Mouse (Mus musculus) brown adipose tissue, adult 24 weeks (tissue): ENCODE measurements at regions not wholly inside any gene's neighbourhood (a gene's known extent, or its start where the extent isn't known, plus 50 kb on each side); places are given as distances from the start of the nearest gene placed in this dataset.

ENCODE experiments used
- H3K27ac ChIP-seq: fragments of 200-500 bp; replicated peaks from 2 replicates; pipeline ENCODE4 v1.5.1; 2012; ENCODE audit warnings: low read depth, mild to moderate bottlenecking, low read length
- H3K4me1 ChIP-seq: fragments of 200-500 bp; 2 replicates; pipeline ENCODE4 v1.6.1; 2012; ENCODE audit warnings: low read length, mixed read lengths; ENCODE audit not compliant: control insufficient read depth, insufficient read depth, insufficient read length
- H3K4me3 ChIP-seq: fragments of 200-500 bp; 2 replicates; pipeline ENCODE4 v1.5.1; 2012; ENCODE audit warnings: low read depth, mild to moderate bottlenecking, low read length, moderate library complexity; ENCODE audit not compliant: insufficient read depth

DNA sequence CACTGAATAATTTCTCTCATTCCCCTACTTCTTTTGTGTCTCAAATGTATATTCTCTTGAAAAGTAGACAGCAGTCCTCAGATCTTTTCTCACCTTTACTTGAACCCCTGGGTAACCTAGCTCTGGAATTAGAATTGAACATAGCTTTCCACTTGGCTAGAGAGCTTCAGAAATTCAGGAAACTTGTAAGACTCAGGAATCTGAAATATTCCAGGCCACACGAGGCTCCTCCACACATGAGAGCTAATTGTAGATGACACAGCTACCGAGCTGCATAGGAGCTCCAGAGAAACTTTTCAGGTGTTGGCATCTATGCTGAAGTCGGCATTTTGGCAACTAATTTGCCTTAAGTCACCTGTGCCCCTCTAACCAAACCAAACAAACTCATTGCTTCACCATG lies 417.7 kb upstream of the Adgrl4 start:
- Histone ChIP-seq H3K27ac (no peak overlapping the region), H3K4me3 (no peak overlapping the region)

DNA sequence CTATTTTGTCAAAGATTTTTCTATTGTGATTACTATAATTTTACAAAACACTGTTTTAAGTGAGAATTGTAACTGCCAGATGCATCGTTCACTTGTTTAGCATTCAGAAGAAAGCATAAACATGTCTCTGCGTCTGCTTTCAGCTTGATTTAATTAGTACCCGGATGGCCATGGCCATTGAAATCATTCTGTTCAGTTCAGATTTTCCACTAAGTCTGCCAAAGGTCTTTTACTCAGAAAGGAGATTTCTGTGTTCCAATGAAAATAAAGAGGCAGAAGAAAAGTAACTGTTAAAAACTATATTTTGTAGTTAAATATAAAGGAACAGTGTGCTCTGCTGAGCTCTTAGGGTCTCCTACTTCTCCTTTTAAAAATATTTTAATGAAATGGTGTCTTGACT lies 380.2 kb upstream of the Adgrl4 start:
- no peak overlapping the region for H3K4me3 ChIP-seq
- no peak overlapping the region for H3K27ac ChIP-seq
- no peaks in the 10 kb centered on the region for H3K4me1 ChIP-seq

More for the DNA sequence above, 417.7 kb upstream of the Adgrl4 start:
- no peaks in the 10 kb centered on the region for H3K4me1 ChIP-seq

DNA sequence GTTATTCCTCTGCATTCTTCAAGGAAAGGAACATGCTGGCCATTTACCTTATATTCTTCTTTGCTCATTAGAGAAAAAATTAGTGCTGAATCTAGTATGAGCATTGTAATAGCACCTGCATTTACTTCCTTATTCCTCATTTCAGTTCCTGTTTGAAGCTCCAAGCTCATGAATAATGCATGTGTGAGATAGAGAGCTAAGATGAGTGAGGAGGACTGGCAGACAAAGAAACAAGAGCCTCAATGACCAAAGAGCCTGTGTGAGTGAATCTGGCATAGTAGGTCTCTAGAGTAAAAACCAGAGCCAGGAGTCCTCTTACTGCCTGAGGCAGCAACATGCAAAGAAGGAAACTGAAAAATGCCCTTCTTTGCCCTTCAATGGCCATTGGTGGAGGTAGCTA lies 365.4 kb upstream of the Adgrl4 start:
- Histone ChIP-seq H3K4me3 (no peak overlapping the region), H3K4me1 (no peaks in the 10 kb centered on the region), H3K27ac (no peak overlapping the region)

DNA sequence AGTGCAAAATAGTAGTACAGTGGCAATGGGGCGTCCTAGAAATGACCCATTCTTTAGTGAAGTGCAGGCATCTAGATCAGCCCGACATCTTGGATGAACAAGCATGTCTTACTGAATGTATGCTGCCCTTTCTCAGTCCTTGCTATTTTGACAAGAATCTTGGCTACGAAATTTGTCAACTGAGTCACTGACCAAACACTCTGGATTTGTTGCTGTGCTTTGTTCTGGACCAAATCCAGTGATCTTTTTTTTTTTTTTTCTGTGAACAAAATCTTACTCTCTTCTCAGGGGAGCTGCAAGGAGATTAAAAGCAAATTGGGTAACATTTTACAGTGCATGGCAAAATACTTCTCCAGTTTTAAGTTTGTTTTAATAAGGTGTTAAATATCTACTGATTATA lies 320.9 kb upstream of the Adgrl4 start:
- Histone ChIP-seq H3K4me3 (no peak overlapping the region), H3K4me1 (no peaks in the 10 kb centered on the region), H3K27ac (no peak overlapping the region)

DNA sequence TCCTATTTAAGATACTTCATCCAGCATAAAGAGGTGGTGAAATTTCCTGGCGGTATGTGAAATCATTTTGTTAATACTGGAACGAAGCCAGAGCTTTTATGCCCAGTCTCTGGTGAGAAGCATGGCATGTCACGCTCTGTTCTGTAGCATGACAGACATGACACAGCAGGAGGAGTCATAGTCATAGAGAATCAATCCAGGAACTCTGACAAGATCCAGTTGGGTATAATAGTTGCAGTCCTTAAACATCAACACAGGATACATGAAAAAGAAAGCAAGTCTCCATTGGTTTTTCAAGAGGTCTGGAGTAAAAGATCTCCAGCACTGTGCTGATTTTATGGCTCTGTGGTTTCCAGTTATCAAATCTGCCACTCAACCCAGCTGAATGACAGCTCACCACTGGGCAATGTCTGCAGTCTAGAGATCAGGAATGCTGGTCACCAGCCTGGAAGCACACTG lies 320.1 kb upstream of the Adgrl4 start:
- H3K4me3 ChIP-seq, result no peak overlapping the region
- H3K27ac ChIP-seq, result no peak overlapping the region
- no peaks in the 10 kb centered on the region for H3K4me1 ChIP-seq

DNA sequence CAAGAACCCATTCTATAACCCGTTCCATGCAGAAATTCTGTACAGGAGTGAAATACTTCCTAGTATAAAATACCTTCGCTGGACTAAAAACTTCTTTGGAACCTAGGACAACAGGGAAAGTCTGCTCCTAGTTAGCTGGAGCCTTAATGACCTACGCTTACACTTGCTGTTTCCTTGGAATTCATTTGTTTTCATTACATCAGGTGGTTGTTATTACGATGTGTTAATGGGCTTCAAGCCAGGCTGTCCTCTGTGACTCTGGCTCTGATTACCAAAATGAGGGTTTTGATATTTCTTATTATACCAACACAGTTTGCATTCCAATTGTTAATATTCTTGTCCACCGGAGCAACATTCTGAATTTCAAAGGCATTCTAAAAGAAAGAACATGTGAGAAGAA lies 313.6 kb upstream of the Adgrl4 start:
- no peak overlapping the region for H3K27ac ChIP-seq
- H3K4me1 ChIP-seq, result no peaks in the 10 kb centered on the region
- no peak overlapping the region for H3K4me3 ChIP-seq

DNA sequence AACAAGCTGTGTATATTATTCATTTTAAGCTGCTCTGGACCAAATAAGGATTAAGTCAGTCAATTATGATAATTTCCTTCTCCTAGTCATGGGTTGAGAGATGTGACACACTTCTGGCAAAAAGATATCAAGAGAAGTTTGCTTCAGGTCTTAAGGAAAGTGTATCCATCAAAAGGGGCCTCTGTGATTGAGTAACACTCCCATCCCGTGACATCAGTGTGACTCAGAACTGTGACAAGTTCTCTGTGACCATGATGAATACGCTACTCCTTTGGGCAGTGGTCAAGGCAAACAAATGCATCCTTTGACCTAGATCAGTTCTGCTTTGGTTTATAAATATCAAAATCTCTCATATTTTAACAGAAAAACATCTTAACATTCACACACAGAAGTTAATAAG lies 290.8 kb upstream of the Adgrl4 start:
- no peak overlapping the region for H3K27ac ChIP-seq
- no peak overlapping the region for H3K4me3 ChIP-seq
- H3K4me1 ChIP-seq, result no peaks in the 10 kb centered on the region

DNA sequence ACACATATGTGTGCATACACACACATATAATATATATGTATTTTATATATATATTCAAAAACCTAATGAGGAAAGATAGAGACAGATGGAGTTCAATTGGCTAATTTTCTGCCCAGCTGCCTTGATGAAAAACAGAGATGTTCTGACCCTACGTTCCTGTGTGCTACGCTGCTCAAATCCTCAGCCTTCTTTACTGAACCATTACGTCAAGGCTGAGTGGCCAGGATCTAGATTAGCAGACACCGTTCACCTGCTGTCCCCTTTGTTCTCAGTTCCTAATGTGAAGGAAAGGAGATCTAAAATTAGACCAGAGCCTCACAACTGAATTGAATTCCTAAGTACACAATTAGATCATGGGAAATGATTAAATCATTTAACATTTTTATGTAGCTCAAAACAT lies 284.3 kb upstream of the Adgrl4 start:
- Histone ChIP-seq H3K27ac (no peak overlapping the region), H3K4me3 (no peak overlapping the region), H3K4me1 (no peaks in the 10 kb centered on the region)

DNA sequence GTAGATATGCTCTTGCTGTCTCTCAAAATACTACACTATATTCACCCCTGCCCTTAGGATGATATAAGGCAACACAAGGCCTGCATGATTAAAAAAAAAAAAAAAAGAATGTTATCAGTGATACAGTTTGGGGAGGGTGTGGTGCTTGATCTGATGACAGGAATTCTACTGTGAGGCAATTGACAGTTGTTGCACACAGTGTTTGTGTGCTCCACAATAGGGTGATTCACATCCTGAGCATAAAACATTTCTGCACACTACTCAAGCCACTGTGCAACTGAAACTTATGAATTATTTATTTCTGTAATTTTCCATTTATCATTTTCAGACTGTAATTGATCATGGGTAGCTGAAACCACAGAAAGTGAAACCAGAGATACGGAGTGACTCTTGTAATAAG lies 277.2 kb upstream of the Adgrl4 start:
- H3K4me1 ChIP-seq, result 0 out of 2 replicates have a peak, but pooled peaks cover 2% of the 10 kb centered on the region
- H3K27ac ChIP-seq, result no peak overlapping the region
- no peak overlapping the region for H3K4me3 ChIP-seq

DNA sequence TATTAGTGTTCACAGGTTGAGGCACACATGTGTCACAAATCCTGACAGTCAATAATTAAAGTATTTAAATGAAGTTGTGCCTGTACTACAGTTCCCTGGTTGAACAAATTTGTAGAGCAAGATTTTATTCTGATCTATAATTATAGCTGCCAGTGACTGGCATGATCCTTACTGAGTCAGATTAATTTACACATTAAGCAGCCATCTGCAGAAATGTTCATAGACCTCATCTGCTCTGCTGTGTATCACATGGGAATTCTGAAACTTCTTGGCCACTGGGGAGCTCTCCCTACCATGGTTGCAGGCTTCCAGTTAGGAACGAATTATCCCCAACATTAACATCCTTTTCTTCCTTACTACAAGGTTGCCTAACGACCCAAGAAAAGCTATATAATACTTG lies 255.6 kb upstream of the Adgrl4 start:
- no peak overlapping the region for H3K4me3 ChIP-seq
- no peak overlapping the region for H3K27ac ChIP-seq
- no peaks in the 10 kb centered on the region for H3K4me1 ChIP-seq

DNA sequence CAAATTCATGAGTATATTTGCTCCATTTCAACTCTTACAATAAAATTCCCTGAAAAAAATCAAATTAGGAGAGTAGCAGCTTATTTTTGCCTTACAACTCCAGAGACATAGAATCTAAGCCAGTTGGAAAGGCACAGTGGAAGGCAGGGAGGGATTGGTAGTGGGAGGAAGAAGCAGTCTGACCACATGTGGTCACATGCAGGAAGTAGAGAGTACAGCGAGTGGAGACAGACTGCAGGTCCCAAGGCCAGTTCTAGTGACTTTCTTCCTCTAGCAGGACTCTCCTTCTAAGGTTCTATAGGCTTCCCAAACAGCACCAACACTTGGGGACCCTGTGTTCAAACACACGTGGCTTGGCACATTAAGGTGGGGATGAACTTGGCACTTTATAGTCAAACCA lies 245.6 kb upstream of the Adgrl4 start:
- no peaks in the 10 kb centered on the region for H3K4me1 ChIP-seq
- H3K4me3 ChIP-seq, result no peak overlapping the region
- no peak overlapping the region for H3K27ac ChIP-seq

DNA sequence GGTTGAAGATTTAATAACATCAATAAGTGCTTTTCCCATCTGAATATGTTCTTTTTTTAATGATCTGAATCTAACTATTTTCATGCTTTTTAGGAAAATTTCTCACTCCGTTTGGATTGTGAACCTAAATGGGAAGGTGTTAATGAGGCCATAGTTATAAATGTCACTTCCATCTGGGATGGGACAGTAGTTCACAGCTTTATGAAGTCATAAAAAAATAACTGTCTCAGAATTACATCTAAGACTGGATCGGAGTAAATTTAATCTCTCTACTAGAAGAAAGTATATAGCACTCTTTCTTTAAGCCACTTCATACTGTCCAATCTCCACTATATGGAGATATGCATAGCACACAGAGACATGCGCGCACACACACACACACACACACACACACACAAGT lies 226.7 kb upstream of the Adgrl4 start:
- H3K4me1 ChIP-seq, result no peaks in the 10 kb centered on the region
- H3K4me3 ChIP-seq, result no peak overlapping the region
- H3K27ac ChIP-seq, result no peak overlapping the region

DNA sequence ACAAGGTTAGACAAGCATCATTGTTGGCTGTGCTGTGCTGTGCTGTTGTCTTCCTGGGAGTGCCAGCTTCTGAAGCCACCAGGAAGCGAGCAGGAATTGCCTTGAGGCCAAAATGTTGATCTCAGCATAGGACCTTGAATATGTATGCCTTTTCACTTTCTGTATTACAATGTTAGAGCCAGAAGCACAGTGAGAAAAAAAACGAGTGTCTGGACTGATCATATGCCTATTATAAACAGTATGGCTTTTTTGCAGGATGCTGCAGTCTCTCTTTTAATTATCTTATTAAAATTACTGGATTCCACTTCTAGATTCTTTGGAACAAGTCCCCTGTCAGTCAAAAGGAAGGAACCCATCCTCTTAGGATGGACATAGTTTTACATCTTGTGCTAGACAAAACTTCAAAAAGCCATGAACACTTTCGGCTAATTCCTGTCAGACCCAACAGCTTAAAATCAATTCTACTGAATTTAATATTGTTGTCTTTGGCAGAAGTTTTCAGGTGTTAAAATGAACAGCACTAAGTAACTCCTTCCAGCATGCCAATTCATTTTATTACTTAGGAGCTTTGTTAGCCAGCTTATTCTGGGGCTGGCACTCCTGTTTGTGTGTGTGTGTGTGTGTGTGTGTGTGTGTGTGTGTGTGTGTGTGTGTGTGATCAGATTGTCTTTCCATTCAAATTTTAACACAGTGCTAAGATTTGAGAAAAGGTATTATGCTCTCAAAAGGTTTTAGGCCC lies 220.8 kb upstream of the Adgrl4 start:
- Histone ChIP-seq H3K4me1 (no peaks in the 10 kb centered on the region), H3K27ac (no peak overlapping the region), H3K4me3 (no peak overlapping the region)

DNA sequence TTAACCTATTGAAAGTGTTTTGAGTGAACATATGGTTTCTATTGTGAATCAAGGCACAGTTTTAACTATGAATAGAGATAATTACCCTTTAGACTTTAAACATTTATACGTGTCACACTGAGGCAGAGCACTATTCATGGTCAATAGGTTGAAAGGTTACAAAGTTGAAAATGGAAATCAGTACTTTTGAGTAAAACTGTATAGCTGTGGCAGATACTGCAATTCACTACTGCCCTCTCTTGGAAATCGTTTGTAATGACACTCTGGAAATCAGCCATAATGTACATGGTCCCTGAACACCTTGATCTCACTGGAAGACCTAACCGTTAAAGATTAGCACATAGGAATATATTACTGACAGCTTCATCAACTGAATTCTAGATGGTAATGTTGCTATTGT lies 215.3 kb upstream of the Adgrl4 start:
- Histone ChIP-seq H3K27ac (no peak overlapping the region), H3K4me3 (no peak overlapping the region), H3K4me1 (no peaks in the 10 kb centered on the region)

DNA sequence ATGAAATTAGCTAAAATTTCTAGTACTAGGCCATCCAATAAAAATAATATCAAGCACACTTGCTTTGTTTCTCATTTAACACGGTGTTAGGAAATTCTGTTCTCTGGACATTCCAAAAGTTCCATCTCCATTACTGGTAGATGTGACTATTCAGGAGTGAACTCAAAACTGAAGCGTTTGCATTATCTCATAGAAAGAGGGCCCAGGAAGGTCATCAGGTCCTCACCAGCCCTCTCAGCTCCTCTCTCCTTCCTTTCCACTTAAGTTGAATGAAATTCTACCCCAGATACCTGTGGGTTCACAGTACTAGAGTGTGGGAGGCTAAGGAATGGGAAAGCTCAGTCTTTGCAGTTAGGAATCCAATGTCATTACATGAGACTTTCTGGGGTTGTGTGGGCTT lies 185.2 kb upstream of the Adgrl4 start:
- Histone ChIP-seq H3K4me3 (no peak overlapping the region), H3K27ac (no peak overlapping the region), H3K4me1 (no peaks in the 10 kb centered on the region)

DNA sequence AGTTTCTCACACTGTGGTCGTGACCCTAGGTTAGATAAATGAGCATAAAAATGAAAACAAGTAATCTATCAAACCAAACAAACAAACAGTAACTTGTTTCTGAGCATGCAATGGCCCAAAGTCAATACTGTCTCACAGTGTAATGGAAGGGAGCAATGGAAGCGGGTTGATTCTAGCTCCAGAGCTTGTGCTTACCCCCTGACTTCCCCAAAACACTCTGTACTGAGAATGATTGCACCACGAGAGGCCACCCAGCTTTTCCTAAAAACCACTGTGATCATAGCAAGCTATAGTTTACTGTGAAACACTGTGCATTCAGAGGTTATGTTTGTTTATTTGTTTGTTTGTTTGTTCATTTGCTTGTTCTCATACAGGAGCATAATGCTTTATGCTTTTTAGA lies 174.9 kb upstream of the Adgrl4 start:
- H3K27ac ChIP-seq, result no peak overlapping the region
- no peak overlapping the region for H3K4me3 ChIP-seq
- H3K4me1 ChIP-seq, result no peaks in the 10 kb centered on the region
